Comparison of ENCODE assay signal across 17 mouse cellular contexts in the genomic region with DNA sequence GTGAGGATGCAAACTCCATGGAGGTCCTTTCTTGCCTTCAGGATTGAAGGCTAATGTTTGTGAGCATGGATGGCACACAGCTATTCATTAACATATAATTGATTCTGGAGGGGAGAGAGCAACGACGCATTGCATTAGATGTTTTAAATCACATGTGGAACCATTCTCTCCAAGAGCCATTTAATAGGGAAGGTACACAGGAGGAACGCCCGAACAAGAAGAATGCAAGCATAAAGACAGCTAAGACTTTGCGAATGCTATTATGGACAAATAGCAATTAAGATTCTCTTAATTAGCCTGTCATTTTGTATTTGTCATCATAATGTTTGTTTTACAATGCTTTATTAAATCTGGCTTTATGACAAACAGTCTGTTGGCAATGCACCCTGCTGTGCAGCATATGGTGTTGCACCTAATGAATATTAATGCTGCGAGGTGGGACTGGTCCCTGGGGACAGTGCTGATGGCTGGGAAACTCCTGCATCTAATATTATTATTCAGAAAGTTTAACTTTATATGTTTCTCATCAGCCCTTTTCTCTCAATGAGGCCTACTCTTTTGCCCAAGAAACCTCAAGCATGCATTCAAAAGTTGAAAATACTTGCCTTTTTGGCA.
DNase-seq lines count a peak whose midpoint lies in the region; ATAC-seq lines count a peak whose summit lies in the region.
"Had no signal": no experiment of that assay in that cellular context is flagged by ENCODE, and none has a peak within 500 bp of the region (broad histone marks: within the 10 kb centered on the region; RNA-seq: fewer than 3 reads in every experiment).

No protein-coding gene starts in this region.

- DNase-seq in forebrain, embryonic 11.5 days (ENCODE audit: low spot score), result peak; percentile 48
- no peak for DNase-seq in forebrain, embryonic 10.5 days (ENCODE audit: extremely low spot score, low spot score)
- DNase-seq in cerebellum, adult 9-11 months, result peak; percentile 14
- DNase-seq in lung, adult 18-20 months, result no peak
- no peak for DNase-seq in right cerebral cortex, postnatal 4 days
- no peak for DNase-seq in lung, postnatal 14 days
- DNase-seq: adrenal gland, postnatal 36 days; gastrocnemius, postnatal 10 days; kidney, adult 8-10 months; liver, embryonic 13.5 days; thymus, adult 18-20 months had no signal

- 60% methylated on average over 6 of the region's 6 CpGs for WGBS in forebrain, embryonic 11.5 days
- WGBS in forebrain, embryonic 10.5 days, result 84% methylated on average over 6 of the region's 6 CpGs
- WGBS in hindbrain, embryonic 12.5 days, result 58% methylated on average over 6 of the region's 6 CpGs
- whole genome bisulfite sequencing in neural tube, embryonic 14.5 days, result 25% methylated on average over 6 of the region's 6 CpGs

- no peak overlapping the region for H3K4me3 ChIP-seq in forebrain, embryonic 11.5 days (ENCODE audit: low read depth, low read length)
- H3K4me3 ChIP-seq in forebrain, embryonic 10.5 days, result no peak overlapping the region
- H3K4me3 ChIP-seq in hindbrain, embryonic 12.5 days, result no peak overlapping the region
- H3K4me3 ChIP-seq in neural tube, embryonic 14.5 days (ENCODE audit: low read depth, low read length), result no peak overlapping the region
- H3K4me3 ChIP-seq: erythroblast, embryonic 14.5 days; heart, embryonic 12.5 days; hindbrain, embryonic 15.5 days; layer of hippocampus, adult 2 months; liver, embryonic 13.5 days had no signal

- no peak overlapping the region for H3K9ac ChIP-seq in forebrain, embryonic 11.5 days (ENCODE audit: low read length)
- H3K9ac ChIP-seq in hindbrain, embryonic 12.5 days, result no peak overlapping the region
- H3K9ac ChIP-seq in neural tube, embryonic 14.5 days (replicated peaks; ENCODE audit: low read depth, low read length), result no peak overlapping the region
- H3K9ac ChIP-seq: heart, embryonic 12.5 days; hindbrain, embryonic 15.5 days; liver, embryonic 13.5 days had no signal

- no peaks in the 10 kb centered on the region for H3K36me3 ChIP-seq in forebrain, embryonic 11.5 days (ENCODE audit: control insufficient read depth, insufficient read depth, low read length)
- no peaks in the 10 kb centered on the region for H3K36me3 ChIP-seq in forebrain, embryonic 10.5 days (replicated peaks)
- no peaks in the 10 kb centered on the region for H3K36me3 ChIP-seq in hindbrain, embryonic 12.5 days
- H3K36me3 ChIP-seq in neural tube, embryonic 14.5 days (ENCODE audit: control insufficient read depth, insufficient read depth, low read length), result no peaks in the 10 kb centered on the region
- H3K36me3 ChIP-seq: heart, embryonic 12.5 days; hindbrain, embryonic 15.5 days; liver, embryonic 13.5 days had no signal

- no peaks in the 10 kb centered on the region for H3K27me3 ChIP-seq in forebrain, embryonic 11.5 days (ENCODE audit: control insufficient read depth, insufficient read depth, low read length)
- H3K27me3 ChIP-seq in forebrain, embryonic 10.5 days (ENCODE audit: poor library complexity, severe bottlenecking), result no peaks in the 10 kb centered on the region
- no peaks in the 10 kb centered on the region for H3K27me3 ChIP-seq in hindbrain, embryonic 12.5 days
- no peaks in the 10 kb centered on the region for H3K27me3 ChIP-seq in neural tube, embryonic 14.5 days (ENCODE audit: control insufficient read depth, insufficient read depth, low read length)
- H3K27me3 ChIP-seq: heart, embryonic 12.5 days; hindbrain, embryonic 15.5 days; liver, embryonic 13.5 days had no signal

- H3K27ac ChIP-seq in forebrain, embryonic 11.5 days (ENCODE audit: low read depth, low read length), result no peak overlapping the region
- no peak overlapping the region for H3K27ac ChIP-seq in forebrain, embryonic 10.5 days
- H3K27ac ChIP-seq in hindbrain, embryonic 12.5 days, result no peak overlapping the region
- H3K27ac ChIP-seq in neural tube, embryonic 14.5 days (ENCODE audit: low read depth, low read length), result no peak overlapping the region
- H3K27ac ChIP-seq: hindbrain, embryonic 15.5 days; layer of hippocampus, adult 2 months; liver, embryonic 13.5 days had no signal

- no peaks in the 10 kb centered on the region for H3K9me3 ChIP-seq in forebrain, embryonic 11.5 days (ENCODE audit: control insufficient read depth, low read length)
- H3K9me3 ChIP-seq in forebrain, embryonic 10.5 days, result no peaks in the 10 kb centered on the region
- no peaks in the 10 kb centered on the region for H3K9me3 ChIP-seq in hindbrain, embryonic 12.5 days (replicated peaks)
- no peaks in the 10 kb centered on the region for H3K9me3 ChIP-seq in neural tube, embryonic 14.5 days (ENCODE audit: control insufficient read depth, low read length)
- H3K9me3 ChIP-seq: heart, embryonic 12.5 days; hindbrain, embryonic 15.5 days; liver, embryonic 13.5 days had no signal

- H3K4me1 ChIP-seq in forebrain, embryonic 11.5 days (replicated peaks; ENCODE audit: control insufficient read depth, insufficient read depth, low read length), result no peaks in the 10 kb centered on the region; the same call in 1 of the 2 replicates
- no peaks in the 10 kb centered on the region for H3K4me1 ChIP-seq in forebrain, embryonic 10.5 days
- 0 out of 2 replicates have a peak, but pooled peaks cover 4% of the 10 kb centered on the region for H3K4me1 ChIP-seq in hindbrain, embryonic 12.5 days
- no peaks in the 10 kb centered on the region for H3K4me1 ChIP-seq in neural tube, embryonic 14.5 days (ENCODE audit: control insufficient read depth, insufficient read depth, low read length)
- H3K4me1 ChIP-seq: heart, embryonic 12.5 days; liver, embryonic 13.5 days had no signal

- ATAC-seq in forebrain, embryonic 11.5 days (replicated peaks; ENCODE audit: low FRiP score), result no peak; the same call in 1 of the 2 replicates
- ATAC-seq in hindbrain, embryonic 12.5 days (ENCODE audit: low FRiP score), result peak; percentile 81; the same call in 1 of the 2 replicates
- ATAC-seq in neural tube, embryonic 14.5 days (ENCODE audit: low read depth), result peak; percentile 80

- H3K4me2 ChIP-seq in forebrain, embryonic 11.5 days (ENCODE audit: low read depth, low read length, severe bottlenecking), result no peak overlapping the region
- H3K4me2 ChIP-seq in hindbrain, embryonic 12.5 days (replicated peaks), result no peak overlapping the region
- no peak overlapping the region for H3K4me2 ChIP-seq in neural tube, embryonic 14.5 days (ENCODE audit: low read depth, low read length)
- H3K4me2 ChIP-seq: heart, embryonic 12.5 days; hindbrain, embryonic 15.5 days; liver, embryonic 13.5 days had no signal

Comparison
In these comparisons a context has a peak if more than half of its experiments do, and no peak if none do; other contexts are left out.
1. DNase-seq: peak in forebrain, embryonic 11.5 days (single experiment) and cerebellum, adult 9-11 months (single experiment); none in forebrain, embryonic 10.5 days (single experiment), lung, adult 18-20 months (0 of 2), right cerebral cortex, postnatal 4 days (single experiment) and lung, postnatal 14 days (single experiment).